In genomic region chr8:44937141-44937825, GRCm38 (mm10) we compare ENCODE assay signal across 7 mouse cellular contexts. TPM values are rescaled to one million over a fixed set of nuclear protein-coding genes. Genes with fewer than 3 reads are reported as not detected.
A peak's percentile ranks its signal among the peaks of the same experiment; 100 is the strongest.
DNase-seq lines count a peak whose midpoint lies in the region; ATAC-seq lines count a peak whose summit lies in the region.

No protein-coding gene starts in this region.

- peak overlapping the region; percentile 86 for H3K4me2 ChIP-seq in kidney, embryonic 15.5 days
- peak overlapping the region; percentile 76 for H3K4me2 ChIP-seq in liver, embryonic 11.5 days
- H3K4me2 ChIP-seq in neural tube, embryonic 12.5 days (replicated peaks), result peak overlapping the region; percentile 82

- peak overlapping the region; percentile 80 for H3K4me3 ChIP-seq in heart, embryonic 10.5 days
- H3K4me3 ChIP-seq in kidney, embryonic 15.5 days (replicated peaks), result peak overlapping the region; percentile 83
- peak overlapping the region; percentile 62 for H3K4me3 ChIP-seq in liver, embryonic 11.5 days (ENCODE audit: low read depth, low read length)
- peak overlapping the region; percentile 62 for H3K4me3 ChIP-seq in neural tube, embryonic 12.5 days

- peaks cover 10% of the 10 kb centered on the region for H3K36me3 ChIP-seq in heart, embryonic 10.5 days
- peaks cover 6% of the 10 kb centered on the region; the same call in 1 of the 2 replicates for H3K36me3 ChIP-seq in kidney, embryonic 15.5 days
- no peaks in the 10 kb centered on the region for H3K36me3 ChIP-seq in liver, embryonic 11.5 days (ENCODE audit: control insufficient read depth, insufficient read depth, low read length)
- H3K36me3 ChIP-seq in neural tube, embryonic 12.5 days, result no peaks in the 10 kb centered on the region

- peak overlapping the region; percentile 97 for H3K27ac ChIP-seq in heart, embryonic 10.5 days
- peak overlapping the region; percentile 98 for H3K27ac ChIP-seq in kidney, embryonic 15.5 days
- H3K27ac ChIP-seq in liver, embryonic 11.5 days (ENCODE audit: low read depth, low read length), result no peak overlapping the region
- H3K27ac ChIP-seq in neural tube, embryonic 12.5 days, result no peak overlapping the region

- ATAC-seq in kidney, embryonic 15.5 days (replicated peaks; ENCODE audit: low FRiP score), result no peak
- no peak for ATAC-seq in liver, embryonic 11.5 days (replicated peaks; ENCODE audit: low FRiP score)
- no peak for ATAC-seq in neural tube, embryonic 12.5 days (ENCODE audit: low FRiP score, low read depth)

- H3K4me1 ChIP-seq in heart, embryonic 10.5 days, result peaks cover 10% of the 10 kb centered on the region
- H3K4me1 ChIP-seq in kidney, embryonic 15.5 days, result peaks cover 24% of the 10 kb centered on the region
- no peaks in the 10 kb centered on the region for H3K4me1 ChIP-seq in liver, embryonic 11.5 days (replicated peaks; ENCODE audit: control insufficient read depth, insufficient read depth, low read length)
- no peaks in the 10 kb centered on the region for H3K4me1 ChIP-seq in neural tube, embryonic 12.5 days

- DNase-seq in adrenal gland, postnatal 14 days, result peak; percentile 81
- peak; percentile 72 for DNase-seq in embryo, embryonic 9.5 days (ENCODE audit: extremely low spot score)
- DNase-seq in heart, embryonic 10.5 days (ENCODE audit: low spot score), result peak; percentile 87
- DNase-seq in liver, embryonic 11.5 days (ENCODE audit: low spot score), result peak; percentile 68
- peak; percentile 52 for DNase-seq in urinary bladder, postnatal 25 days (ENCODE audit: low spot score)

- WGBS in heart, embryonic 10.5 days, result under 1% methylated on average over 34 of the region's 34 CpGs
- under 1% methylated on average over 34 of the region's 34 CpGs for WGBS in kidney, embryonic 15.5 days
- under 1% methylated on average over 34 of the region's 34 CpGs for WGBS in liver, embryonic 11.5 days
- under 1% methylated on average over 34 of the region's 34 CpGs for WGBS in neural tube, embryonic 12.5 days

- H3K9ac ChIP-seq in kidney, embryonic 15.5 days, result peak overlapping the region; percentile 81
- 0 out of 2 replicates have a peak overlapping the region, but pooled peaks have one; percentile 1 for H3K9ac ChIP-seq in liver, embryonic 11.5 days (ENCODE audit: low read depth, low read length)
- H3K9ac ChIP-seq in neural tube, embryonic 12.5 days, result peak overlapping the region; percentile 58

- H3K9me3 ChIP-seq in heart, embryonic 10.5 days, result no peaks in the 10 kb centered on the region
- no peaks in the 10 kb centered on the region for H3K9me3 ChIP-seq in kidney, embryonic 15.5 days (replicated peaks)
- no peaks in the 10 kb centered on the region for H3K9me3 ChIP-seq in liver, embryonic 11.5 days (ENCODE audit: control insufficient read depth, low read length)
- no peaks in the 10 kb centered on the region for H3K9me3 ChIP-seq in neural tube, embryonic 12.5 days

- no peaks in the 10 kb centered on the region for H3K27me3 ChIP-seq in heart, embryonic 10.5 days (ENCODE audit: insufficient read depth, poor library complexity, severe bottlenecking)
- no peaks in the 10 kb centered on the region for H3K27me3 ChIP-seq in kidney, embryonic 15.5 days
- H3K27me3 ChIP-seq in liver, embryonic 11.5 days (replicated peaks; ENCODE audit: control insufficient read depth, insufficient read depth, low read length), result peaks cover 55% of the 10 kb centered on the region
- no peaks in the 10 kb centered on the region for H3K27me3 ChIP-seq in neural tube, embryonic 12.5 days (replicated peaks)

RNA-seq across cellular contexts. Expression of gene Fat1, which starts 2.0 kb away (rescaled TPM):
- 60.5 and 84.6 TPM in 2 replicates for total RNA-seq in adrenal gland, postnatal 14 days (2021)
- polyA plus RNA-seq in heart, embryonic 10.5 days (2016; fragmentation: Nextera tagmentation; extraction: Ambion mirVana), result 16.2 and 18.0 TPM in 2 replicates
- 21.3 and 21.9 TPM in 2 replicates for polyA plus RNA-seq in kidney, embryonic 15.5 days (2015; fragmentation: Nextera tagmentation; extraction: Ambion mirVana)
- polyA plus RNA-seq in liver, embryonic 11.5 days (2014; fragmentation: Nextera tagmentation; extraction: Ambion mirVana), result 7.7 and 7.8 TPM in 2 replicates
- polyA plus RNA-seq in neural tube, embryonic 12.5 days (2016; fragmentation: Nextera tagmentation; extraction: Ambion mirVana), result 11.7 and 11.9 TPM in 2 replicates

Comparison
In these comparisons a context has a peak if more than half of its experiments do, and no peak if none do; other contexts are left out.
1. H3K27ac ChIP-seq: peak in heart, embryonic 10.5 days (single experiment) and kidney, embryonic 15.5 days (single experiment); none in liver, embryonic 11.5 days (single experiment) and neural tube, embryonic 12.5 days (single experiment).
2. H3K9ac ChIP-seq: peak in every context shown above with its lines; median percentile 81 in kidney, embryonic 15.5 days; 58 in neural tube, embryonic 12.5 days; 1 in liver, embryonic 11.5 days.
3. Peak in every context shown above with its lines, with median percentiles within 50 percentile points of each other: DNase-seq, H3K4me3 ChIP-seq and H3K4me2 ChIP-seq.